Mouse (Mus musculus) adrenal gland, postnatal 36 days (tissue): ENCODE data around the gene Ankrd44. TPM values are rescaled to one million over a fixed set of nuclear protein-coding genes. Genes with fewer than 3 reads are reported as not detected.
A peak's percentile ranks its signal among the peaks of the same experiment; 100 is the strongest.

Source experiments
- DNase-seq, 2 experiments: peaks; one replicate each; pipeline ENCODE4 v3.0.0; 2021; ENCODE audit warnings: mixed read lengths in 1 of 2
- total RNA-seq, 2 experiments: library from RNA; stranded (reverse); gene quantifications; 2 replicates each; pipeline ENCODE4 v1.2.3; 2021

Ankrd44 gene
- total RNA-seq, 2 experiments from 2014 or later: 15.6 to 17.1 TPM

- DNase-seq: no peak
These were observed 38.3 kb downstream of the Ankrd44 start for GRCm38 (mm10) chr1:54887873-54888272.

- DNase-seq: no peak
These were observed 43.2 kb downstream of the Ankrd44 start for GRCm38 (mm10) chr1:54882856-54883467.

- DNase-seq: no peak
These were observed 44.7 kb downstream of the Ankrd44 start for GRCm38 (mm10) chr1:54881523-54881922.

- DNase-seq: peak in 1 of 2 experiments; percentile 4
These were observed 48.6 kb downstream of the Ankrd44 start for GRCm38 (mm10) chr1:54877423-54878073.

GRCm38 (mm10) chr1:54877014-54877413 is 49.2 kb downstream of the Ankrd44 start:
- DNase-seq: no peak

- no peak for DNase-seq
These were observed 52.1 kb downstream of the Ankrd44 start for GRCm38 (mm10) chr1:54874094-54874493.

- no peak for DNase-seq
These were observed 53.1 kb downstream of the Ankrd44 start for GRCm38 (mm10) chr1:54872857-54873616.

- no peak for DNase-seq
These were observed 54.9 kb downstream of the Ankrd44 start for GRCm38 (mm10) chr1:54871321-54871720.

GRCm38 (mm10) chr1:54870634-54871033 is 55.6 kb downstream of the Ankrd44 start:
- DNase-seq: no peak

- DNase-seq: no peak
These were observed 59.0 kb downstream of the Ankrd44 start for GRCm38 (mm10) chr1:54867226-54867625.

GRCm38 (mm10) chr1:54866131-54866530 is 60.1 kb downstream of the Ankrd44 start:
- DNase-seq: no peak

GRCm38 (mm10) chr1:54864928-54865652 is 61.1 kb downstream of the Ankrd44 start:
- DNase-seq: no peak

GRCm38 (mm10) chr1:54860361-54860760 is 65.8 kb downstream of the Ankrd44 start:
- no peak for DNase-seq

GRCm38 (mm10) chr1:54859876-54860275 is 66.3 kb downstream of the Ankrd44 start:
- peak; percentile 10 to 63 for DNase-seq

- DNase-seq: no peak
These were observed 67.3 kb downstream of the Ankrd44 start for GRCm38 (mm10) chr1:54858898-54859297.

- DNase-seq: no peak
These were observed 69.7 kb downstream of the Ankrd44 start for GRCm38 (mm10) chr1:54856502-54856901.

- DNase-seq: no peak
These were observed 70.2 kb downstream of the Ankrd44 start for GRCm38 (mm10) chr1:54855970-54856369.

GRCm38 (mm10) chr1:54854388-54854787 is 71.8 kb downstream of the Ankrd44 start:
- no peak for DNase-seq

GRCm38 (mm10) chr1:54853311-54854000 is 72.7 kb downstream of the Ankrd44 start:
- DNase-seq: no peak

- no peak for DNase-seq
These were observed 74.6 kb downstream of the Ankrd44 start for GRCm38 (mm10) chr1:54851610-54852009.

- DNase-seq: no peak
These were observed 76.1 kb downstream of the Ankrd44 start for GRCm38 (mm10) chr1:54850077-54850476.

- no peak for DNase-seq
These were observed 78.9 kb downstream of the Ankrd44 start for GRCm38 (mm10) chr1:54847238-54847637.
